Mouse (Mus musculus) lung, adult 18-20 months (tissue): ENCODE measurements at regions not wholly inside any gene's neighbourhood (a gene's known extent, or its start where the extent isn't known, plus 50 kb on each side); places are given as distances from the start of the nearest gene placed in this dataset.

Experiments
- DNase-seq, 2 experiments: peaks; one replicate each; pipeline ENCODE4 v3.0.0; 2022; ENCODE audit warnings: mixed read lengths in 2 of 2

GRCm38 (mm10) chr4:40537859-40538258 is 65.9 kb downstream of the Tmem215 start:
- no peak for DNase-seq

- no peak for DNase-seq
Measured at GRCm38 (mm10) chr4:40543085-40544048, 71.4 kb downstream of the Tmem215 start.

GRCm38 (mm10) chr4:40544056-40544455 is 72.1 kb downstream of the Tmem215 start:
- DNase-seq, result no peak

GRCm38 (mm10) chr4:40544806-40545205 is 72.8 kb downstream of the Tmem215 start:
- DNase-seq, result no peak

GRCm38 (mm10) chr4:40545700-40546099 is 73.7 kb downstream of the Tmem215 start:
- DNase-seq, result no peak

GRCm38 (mm10) chr4:40559824-40560223 is 87.8 kb downstream of the Tmem215 start:
- no peak for DNase-seq

- no peak for DNase-seq
Measured at GRCm38 (mm10) chr4:40573300-40573699, 101.3 kb downstream of the Tmem215 start.

- no peak for DNase-seq
Measured at GRCm38 (mm10) chr4:40575951-40576350, 104.0 kb downstream of the Tmem215 start.

- DNase-seq, result no peak
Measured at GRCm38 (mm10) chr4:40584436-40584835, 112.5 kb downstream of the Tmem215 start.

GRCm38 (mm10) chr4:40584940-40585571 is 113.1 kb downstream of the Tmem215 start:
- peak; percentile 4 for DNase-seq

GRCm38 (mm10) chr4:40586045-40586444 is 114.1 kb downstream of the Tmem215 start:
- DNase-seq, result no peak

- DNase-seq, result no peak
Measured at GRCm38 (mm10) chr4:40587254-40587653, 115.3 kb downstream of the Tmem215 start.

GRCm38 (mm10) chr4:40593806-40594205 is 109.2 kb downstream of the Aptx start:
- no peak for DNase-seq

GRCm38 (mm10) chr4:40625024-40625423 is 78.0 kb downstream of the Aptx start:
- no peak for DNase-seq

GRCm38 (mm10) chr4:40625911-40626310 is 77.1 kb downstream of the Aptx start:
- DNase-seq, result no peak
